Comparison of ENCODE assay signal across 8 mouse cellular contexts in the genomic region with DNA sequence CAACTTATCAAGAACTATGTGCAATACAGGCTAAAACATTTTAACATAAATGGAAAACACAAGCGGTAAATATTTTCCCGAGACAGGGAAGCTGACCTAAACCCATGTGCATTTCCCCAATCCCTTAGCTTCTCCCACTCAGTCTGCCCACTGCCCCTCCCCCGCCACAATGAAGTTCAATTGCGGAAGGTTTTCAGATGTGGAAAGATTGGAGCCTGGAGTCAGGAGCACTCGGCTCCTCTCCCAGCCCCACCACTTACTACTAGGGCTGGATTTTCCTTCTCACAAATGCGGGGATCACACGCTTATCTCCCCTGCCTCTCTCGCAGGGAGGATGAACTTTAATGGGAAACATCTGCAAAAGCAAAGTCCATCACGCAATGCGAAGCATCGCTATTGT.
A peak's percentile ranks its signal among the peaks of the same experiment; 100 is the strongest.
DNase-seq lines count a peak whose midpoint lies in the region; ATAC-seq and TF ChIP-seq lines count a peak whose summit lies in the region.

No protein-coding gene starts in this region.

- peak overlapping the region; percentile 41 for H3K4me2 ChIP-seq in embryonic facial prominence, embryonic 12.5 days (replicated peaks)
- H3K4me2 ChIP-seq in midbrain, embryonic 11.5 days, result no peak overlapping the region

- peak overlapping the region; percentile 19 for H3K4me3 ChIP-seq in heart, adult 2 months
- H3K4me3 ChIP-seq in embryonic facial prominence, embryonic 12.5 days, result 0 out of 2 replicates have a peak overlapping the region, but pooled peaks have one; percentile 7
- H3K4me3 ChIP-seq in midbrain, embryonic 11.5 days (ENCODE audit: low read depth, low read length), result no peak overlapping the region

- no peak overlapping the region for H3K27ac ChIP-seq in heart, adult 2 months
- H3K27ac ChIP-seq in embryonic facial prominence, embryonic 12.5 days, result no peak overlapping the region
- H3K27ac ChIP-seq in midbrain, embryonic 11.5 days (ENCODE audit: low read depth, low read length), result no peak overlapping the region

- 27% methylated on average over 11 of the region's 11 CpGs for WGBS in heart, adult 2 months
- 27% methylated on average over 11 of the region's 11 CpGs for WGBS in embryonic facial prominence, embryonic 12.5 days
- 48% methylated on average over 11 of the region's 11 CpGs for WGBS in midbrain, embryonic 11.5 days

- no peak overlapping the region for H3K9ac ChIP-seq in heart, adult 2 months (ENCODE audit: low read depth, low read length)
- H3K9ac ChIP-seq in embryonic facial prominence, embryonic 12.5 days, result no peak overlapping the region
- no peak overlapping the region for H3K9ac ChIP-seq in midbrain, embryonic 11.5 days (ENCODE audit: low read length)

- H3K27me3 ChIP-seq in heart, adult 2 months (ENCODE audit: control insufficient read depth, insufficient read depth, low read length), result no peaks in the 10 kb centered on the region
- H3K27me3 ChIP-seq in embryonic facial prominence, embryonic 12.5 days, result no peaks in the 10 kb centered on the region
- no peaks in the 10 kb centered on the region for H3K27me3 ChIP-seq in midbrain, embryonic 11.5 days (ENCODE audit: control insufficient read depth, insufficient read depth, low read length)

- intact Hi-C loops in heart, adult 2 months (cut with DNase I), result loop anchor here (2.0 kb wide), 1 partner anchor 79 kb away; no protein-coding TSS in a partner anchor
- intact Hi-C loops in heart, postnatal 25 days (cut with DNase I), result loop anchor here (5.0 to 10.0 kb wide), 2 partner anchors 111 to 823 kb away; a partner anchor contains a TSS
- intact Hi-C loops in heart, postnatal 14 days (cut with DNase I), result loop anchor here (2.0 to 10.0 kb wide), 2 partner anchors 79 to 673 kb away; no protein-coding TSS in a partner anchor

- H3K9me3 ChIP-seq in embryonic facial prominence, embryonic 12.5 days, result no peaks in the 10 kb centered on the region
- no peaks in the 10 kb centered on the region for H3K9me3 ChIP-seq in midbrain, embryonic 11.5 days (ENCODE audit: control insufficient read depth, low read length)

- H3K4me1 ChIP-seq in heart, adult 2 months (ENCODE audit: control insufficient read depth, insufficient read depth, low read length), result peaks cover 1% of the 10 kb centered on the region
- peaks cover 4% of the 10 kb centered on the region for H3K4me1 ChIP-seq in embryonic facial prominence, embryonic 12.5 days
- peaks cover 4% of the 10 kb centered on the region; the same call in 1 of the 2 replicates for H3K4me1 ChIP-seq in midbrain, embryonic 11.5 days (ENCODE audit: control insufficient read depth, insufficient read depth, low read length)

- 0 out of 2 replicates have a peak, but pooled peaks cover 2% of the 10 kb centered on the region for H3K36me3 ChIP-seq in heart, adult 2 months (ENCODE audit: control insufficient read depth, insufficient read depth, low read length)
- no peaks in the 10 kb centered on the region for H3K36me3 ChIP-seq in embryonic facial prominence, embryonic 12.5 days
- H3K36me3 ChIP-seq in midbrain, embryonic 11.5 days (ENCODE audit: control insufficient read depth, insufficient read depth, low read length), result no peaks in the 10 kb centered on the region

- no peak for TF ChIP-seq CTCF in heart, adult 2 months (IDR thresholded peaks at IDR 0.05)

- DNase-seq in heart, adult 2 months, result peak; percentile 24 to 36
- DNase-seq in heart, postnatal 25 days (ENCODE audit: low spot score), result no peak
- DNase-seq in heart, postnatal 14 days, result peak; percentile 27 to 31
- no peak for DNase-seq in midbrain, embryonic 11.5 days (ENCODE audit: low spot score, missing footprints)
- no peak for DNase-seq in left cerebral cortex, adult 8-10 months (ENCODE audit: low spot score in 2 of 2)
- DNase-seq in MN1 (ENCODE audit: low spot score), result no peak
- no peak for DNase-seq in cerebellum, adult 11 months

- peak; percentile 49 for ATAC-seq in embryonic facial prominence, embryonic 12.5 days (ENCODE audit: insufficient number of reproducible peaks, insufficient read depth, low FRiP score, low TSS enrichment)
- ATAC-seq in midbrain, embryonic 11.5 days (ENCODE audit: low FRiP score), result peak; percentile 66

- no peaks in the 10 kb centered on the region for H3K79me2 ChIP-seq in heart, adult 2 months (replicated peaks; ENCODE audit: control insufficient read depth, insufficient read depth, low read length)

- TF ChIP-seq EP300 in heart, adult 2 months (IDR thresholded peaks at IDR 0.05; ENCODE audit: insufficient read depth, low read depth, low read length), result no peak

- no peak for TF ChIP-seq POLR2A in heart, adult 2 months (IDR thresholded peaks at IDR 0.05; ENCODE audit: insufficient read depth, low read depth, low read length)

Comparison
In these comparisons a context has a peak if more than half of its experiments do, and no peak if none do; other contexts are left out.
1. DNase-seq: peak in heart, adult 2 months (2 of 2) and heart, postnatal 14 days (2 of 2); none in heart, postnatal 25 days (single experiment), midbrain, embryonic 11.5 days (single experiment), left cerebral cortex, adult 8-10 months (0 of 2), MN1 (single experiment) and cerebellum, adult 11 months (single experiment).